Mouse (Mus musculus) erythroblast, embryonic 14.5 days (primary cell): ENCODE data around the gene Ccdc114.

Source experiments
- GATA1 ChIP-seq: IDR thresholded peaks from 2 replicates; pipeline ENCODE4 v1.6.1; 2012; ENCODE audit warnings: low read length, inconsistent platforms, mixed read lengths
- TAL1 ChIP-seq: IDR thresholded peaks from 3 replicates; pipeline ENCODE4 v1.6.1; 2012; ENCODE audit warnings: low read length, inconsistent platforms, mixed read lengths

DNA sequence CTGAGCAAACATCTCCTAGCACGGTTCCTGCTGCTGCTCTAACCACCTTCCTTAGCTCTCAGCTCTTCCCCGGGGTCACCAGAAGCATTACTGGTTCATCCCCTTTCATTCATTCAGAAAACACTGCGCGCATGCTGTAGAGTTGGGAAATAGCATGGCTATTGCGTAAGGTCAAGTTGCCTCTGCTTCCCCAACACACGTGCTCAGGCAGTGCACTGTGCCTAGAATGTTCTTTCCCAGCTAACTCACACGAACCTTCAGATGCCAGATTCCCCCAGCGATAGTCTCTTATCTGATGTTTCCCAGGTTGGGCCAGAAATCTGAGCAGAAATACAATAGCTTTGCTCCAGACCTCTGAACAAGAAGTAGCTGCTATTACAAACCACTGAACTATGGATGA, 68.6 kb downstream of the Ccdc114 start:
- TF ChIP-seq TAL1 (no peak), GATA1 (no peak)
